Mouse (Mus musculus): ENCODE results near the gene Gsg1l2. TPM values are rescaled to one million over a fixed set of nuclear protein-coding genes. Genes with fewer than 3 reads are reported as not detected.

Gene Gsg1l2
- polyA plus RNA-seq (2012; rRNA removed): not detected in 2 replicates

DNA sequence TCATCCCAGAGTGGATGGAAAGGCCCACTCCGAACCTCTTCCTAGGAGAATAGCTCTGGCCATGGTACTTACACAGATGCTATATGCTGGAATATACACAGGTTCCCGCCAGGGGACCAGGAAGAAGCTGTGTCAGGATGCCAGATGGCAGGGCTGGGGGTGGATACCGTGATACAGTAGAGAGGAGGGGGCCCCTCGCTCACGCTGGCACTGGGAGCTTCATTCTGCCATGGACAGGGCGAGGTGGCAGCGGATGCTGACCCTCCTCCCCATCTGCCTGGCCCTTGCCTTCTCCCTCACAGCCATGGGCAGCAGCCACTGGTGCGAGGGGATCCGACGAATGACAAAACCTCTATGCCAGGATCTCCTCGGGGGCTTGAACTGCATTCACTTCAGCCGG lies at the start of gene Gsg1l2:
Gene Gsg1l2, plus strand, starts transcription at position 230 of the 400 bp plus-strand sequence.

DNA sequence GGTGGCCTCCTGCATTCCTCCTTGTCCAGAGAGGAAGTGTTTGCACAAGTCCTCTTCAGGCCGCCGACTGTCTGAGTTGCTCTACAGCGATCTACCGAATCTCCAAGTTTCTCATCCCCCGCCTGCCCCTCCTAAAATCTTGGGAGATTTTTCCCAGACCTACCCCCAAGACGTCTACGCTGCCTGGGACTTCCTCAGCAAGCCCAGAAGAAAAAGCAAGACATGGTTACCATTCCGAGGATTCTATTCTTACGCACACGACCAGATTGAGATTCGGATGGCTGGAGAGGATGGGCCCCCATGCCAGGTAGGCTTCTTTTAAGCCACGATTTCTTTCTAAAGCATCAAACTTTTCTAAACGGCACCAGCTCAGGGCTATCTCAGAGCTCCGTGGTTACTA lies 3.4 kb upstream of the Gsg1l2 start, which contains the start of gene Glp2r:
Gene Glp2r, minus strand, starts transcription at position 101 of the 400 bp plus-strand sequence.

DNA sequence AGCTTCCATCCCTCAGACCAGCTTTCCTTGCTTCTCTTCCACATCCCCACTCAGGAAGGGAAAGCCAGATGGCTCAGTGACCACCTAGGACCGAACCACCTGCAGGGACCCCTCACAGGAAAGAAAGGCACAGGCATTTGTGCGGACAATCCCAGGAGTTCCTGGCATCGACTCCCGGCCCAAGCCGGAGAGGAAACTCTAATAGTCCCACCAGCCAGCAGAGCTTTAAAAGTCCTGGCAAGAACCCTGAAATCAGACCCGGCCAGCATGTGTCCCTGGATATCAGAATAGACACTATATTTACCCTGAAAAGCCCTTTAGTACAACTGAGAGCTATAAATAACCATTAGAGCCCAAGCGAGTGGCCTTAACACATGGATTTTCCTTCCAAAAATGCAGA lies 23.5 kb downstream of the Gsg1l2 start, which contains the start of gene Dhrs7c:
Gene Dhrs7c, plus strand, starts transcription at position 257 of the 400 bp plus-strand sequence.

Other genes with a start within 250 kb of the Gsg1l2 start
- 0.26 TPM in 1 of 2 replicates, not detected in the other for gene Rcvrn, start 79.3 kb upstream of the Gsg1l2 start, polyA plus RNA-seq (2012; rRNA removed)
- gene Glp2r, start 3.5 kb upstream of the Gsg1l2 start, polyA plus RNA-seq (2012; rRNA removed): not detected in 2 replicates
- gene Dhrs7c, start 23.6 kb downstream of the Gsg1l2 start, polyA plus RNA-seq (2012; rRNA removed): not detected in 2 replicates
- 7.1 and 10.5 TPM in 2 replicates for gene Usp43, start 147.5 kb downstream of the Gsg1l2 start, polyA plus RNA-seq (2012; rRNA removed)
- gene Cfap52, start 191.0 kb downstream of the Gsg1l2 start, polyA plus RNA-seq (2012; rRNA removed): 4.7 and 5.6 TPM in 2 replicates
- 2.4 and 3.0 TPM in 2 replicates for gene Stx8, start 191.6 kb downstream of the Gsg1l2 start, polyA plus RNA-seq (2012; rRNA removed)